Mouse (Mus musculus): ENCODE results near the gene Irf2bp2.

DNA sequence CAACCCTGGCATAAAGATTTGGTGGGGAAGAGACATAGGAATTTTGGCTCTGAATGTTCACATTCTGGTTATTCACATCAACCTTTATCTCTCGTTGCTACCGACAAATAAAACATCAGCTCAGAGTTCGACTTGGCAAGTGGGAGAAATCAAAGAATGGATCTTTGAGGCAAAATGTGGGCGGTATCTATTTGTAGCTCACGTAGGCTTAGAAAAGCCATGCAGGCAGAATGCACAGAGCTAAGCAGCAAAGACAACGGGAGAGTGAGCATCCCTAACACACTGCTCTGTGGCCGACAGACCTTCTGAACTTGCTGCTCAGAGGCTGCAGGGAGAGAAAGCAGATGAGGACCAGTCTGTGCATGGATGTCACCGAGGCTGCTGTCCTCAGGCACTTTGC lies 44.2 kb upstream of the Irf2bp2 start:
- TF ChIP-seq FLI1 (IDR thresholded peaks at IDR 0.05; ENCODE audit: low read length): no peak
- no peak for TF ChIP-seq GATA1 (IDR thresholded peaks at IDR 0.05; ENCODE audit: borderline replicate concordance, low read length)
